Mouse (Mus musculus): ENCODE results near the gene Pxmp2. TPM values are rescaled to one million over a fixed set of nuclear protein-coding genes. Genes with fewer than 3 reads are reported as not detected.

Pxmp2 gene
- 18.6 and 39.4 TPM in 2 replicates for total RNA-seq (2021)
- long read RNA-seq, experiment 1, transcript Pxmp2-201 (5 exons, 1,041 nt) = major isoform, 20 of 22 reads
- long read RNA-seq, experiment 1, partial matches to known transcripts = 0 of 22 reads
- long read RNA-seq, experiment 1, other reads (novel, unspliced or antisense) = 1 of 22 reads
- long read RNA-seq, experiment 2, transcript Pxmp2-201 (5 exons, 1,041 nt) = major isoform, 38 of 42 reads
- long read RNA-seq, experiment 2, partial matches to known transcripts = 2 of 42 reads
- long read RNA-seq, experiment 2, other reads (novel, unspliced or antisense) = 2 of 42 reads

DNA sequence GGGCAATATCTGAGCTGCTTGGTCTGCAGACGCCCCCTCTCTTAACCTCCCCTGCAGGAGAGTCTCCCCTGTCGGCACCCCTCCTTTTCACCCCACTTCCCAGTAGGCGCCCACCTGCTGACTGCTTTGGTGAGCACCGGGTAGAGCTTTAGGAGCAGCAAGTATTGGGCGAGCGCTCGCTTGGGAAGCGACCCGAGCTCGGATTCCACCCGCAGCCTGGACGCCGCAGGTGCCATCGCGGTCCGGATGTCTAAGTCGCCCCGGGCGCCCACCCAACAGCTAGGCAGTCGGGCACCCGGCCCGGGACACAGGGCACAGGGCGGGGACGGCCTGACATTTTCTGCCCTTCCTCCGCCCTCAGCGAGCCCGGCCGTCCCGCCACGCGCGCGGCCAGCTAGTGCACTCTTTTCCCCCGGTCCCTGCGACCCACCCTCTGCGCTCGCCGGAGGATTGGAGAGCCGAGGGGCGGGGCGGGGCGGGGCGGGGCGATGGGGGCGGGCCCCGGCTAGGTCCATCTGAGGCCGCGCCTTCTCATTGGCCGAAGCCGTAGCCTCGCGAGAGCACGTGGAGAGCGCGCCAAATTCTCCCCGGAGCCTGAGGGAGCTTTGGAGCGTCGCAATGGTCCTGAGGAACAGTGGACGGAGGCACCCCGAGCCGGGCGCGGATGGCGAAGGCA is at the start of gene Pxmp2, which contains the start of gene Pole:
Gene Pxmp2 (minus strand): TSS at position 417 of the 676 bp plus-strand sequence.
Gene Pole (plus strand): TSS at position 537 of the 676 bp plus-strand sequence.
- peak; percentile 96 for DNase-seq

GRCm38 (mm10) chr5:110330508-110330907 is 44.5 kb upstream of the Pxmp2 start:
- no peak for DNase-seq

DNA sequence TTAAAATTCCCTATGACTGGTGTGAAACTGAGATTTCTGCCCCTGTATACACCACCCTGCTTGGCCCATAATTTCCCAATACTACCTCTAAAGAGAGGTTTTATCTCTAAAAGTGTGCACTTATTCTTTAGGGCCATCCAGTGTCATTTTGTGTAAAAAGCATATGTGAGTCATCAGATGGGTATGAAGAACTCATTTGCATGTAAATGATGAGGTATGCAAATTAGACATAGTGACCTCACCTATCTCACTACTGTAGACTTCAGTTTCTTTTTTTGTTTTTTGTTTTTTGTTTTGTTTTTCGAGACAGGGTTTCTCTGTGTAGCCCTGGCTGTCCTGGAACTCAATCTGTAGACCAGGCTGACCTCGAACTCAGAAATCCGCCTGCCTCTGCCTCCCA is 27.1 kb upstream of the Pxmp2 start:
- no peak for DNase-seq

DNA sequence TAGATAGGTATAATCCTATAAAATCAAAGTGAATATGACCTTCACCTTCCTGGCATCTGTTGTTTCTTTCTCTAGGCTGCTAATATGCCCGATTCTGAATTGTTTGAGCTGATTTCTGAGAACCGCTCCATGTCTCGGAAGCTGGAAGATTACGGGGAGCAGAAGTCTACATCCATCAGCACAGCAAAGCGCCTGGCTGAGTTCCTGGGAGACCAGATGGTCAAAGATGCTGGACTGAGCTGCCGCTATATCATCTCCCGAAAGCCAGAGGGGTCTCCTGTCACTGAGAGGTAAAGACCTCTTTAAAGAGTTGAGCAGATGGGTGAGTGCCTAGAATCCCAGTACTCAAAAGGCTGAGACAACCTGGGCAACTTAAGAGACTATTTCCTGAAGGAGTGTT is 22.9 kb upstream of the Pxmp2 start:
- DNase-seq = no peak

- DNase-seq = no peak
These were observed 14.6 kb upstream of the Pxmp2 start for GRCm38 (mm10) chr5:110300591-110300990.

- no peak for DNase-seq
These were observed 10.7 kb upstream of the Pxmp2 start for GRCm38 (mm10) chr5:110296637-110297036.

DNA sequence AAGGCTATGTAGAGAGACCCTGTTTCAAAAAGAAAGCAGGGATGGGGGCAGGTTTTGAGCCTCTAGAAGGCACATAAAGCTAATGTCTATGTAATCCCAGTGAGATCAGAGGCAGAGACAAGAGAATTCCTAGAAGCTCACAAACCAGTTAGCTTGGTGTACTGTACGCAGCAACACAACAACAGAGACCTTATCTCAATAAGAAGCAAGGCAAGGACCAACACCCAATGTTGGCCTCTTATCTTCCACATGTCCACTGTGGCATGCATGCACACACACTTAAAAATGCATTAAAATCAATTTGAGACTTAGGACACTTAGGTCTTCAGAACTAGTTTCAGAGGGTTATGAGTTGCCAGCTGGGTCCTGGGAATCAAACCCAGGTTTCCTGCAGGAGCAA is 5.7 kb upstream of the Pxmp2 start:
- DNase-seq = no peak

GRCm38 (mm10) chr5:110287084-110287475 is 1.1 kb upstream of the Pxmp2 start:
- DNase-seq = no peak

- DNase-seq = no peak
These were observed 579 bp upstream of the Pxmp2 start for GRCm38 (mm10) chr5:110286446-110287083.

- DNase-seq = peak; percentile 13
These were observed 830 bp downstream of the Pxmp2 start for GRCm38 (mm10) chr5:110285156-110285555.

GRCm38 (mm10) chr5:110284536-110284935 is 1.4 kb downstream of the Pxmp2 start:
- DNase-seq = peak; percentile 79

GRCm38 (mm10) chr5:110281984-110282383 is 4.0 kb downstream of the Pxmp2 start:
- no peak for DNase-seq

DNA sequence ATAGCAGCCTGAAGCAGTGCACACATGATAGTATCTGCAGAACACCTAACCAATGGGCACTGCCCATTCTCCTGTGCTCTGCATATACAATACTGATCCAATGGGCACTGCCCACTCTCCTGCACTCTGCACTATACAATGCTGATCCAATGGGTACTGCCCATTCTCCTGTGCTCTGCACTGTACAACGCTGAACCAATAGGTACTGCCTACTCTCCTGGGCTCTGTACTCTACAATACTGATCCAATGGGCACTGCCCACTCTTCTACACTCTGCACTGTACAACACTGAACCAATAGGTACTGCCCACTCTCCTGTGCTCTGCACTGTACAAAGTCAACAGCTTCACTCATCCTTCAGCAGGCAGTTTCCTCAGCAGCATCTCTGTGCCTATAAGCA is 9.1 kb downstream of the Pxmp2 start:
- DNase-seq = no peak

- no peak for DNase-seq
These were observed 9.6 kb downstream of the Pxmp2 start for GRCm38 (mm10) chr5:110276391-110276790.

DNA sequence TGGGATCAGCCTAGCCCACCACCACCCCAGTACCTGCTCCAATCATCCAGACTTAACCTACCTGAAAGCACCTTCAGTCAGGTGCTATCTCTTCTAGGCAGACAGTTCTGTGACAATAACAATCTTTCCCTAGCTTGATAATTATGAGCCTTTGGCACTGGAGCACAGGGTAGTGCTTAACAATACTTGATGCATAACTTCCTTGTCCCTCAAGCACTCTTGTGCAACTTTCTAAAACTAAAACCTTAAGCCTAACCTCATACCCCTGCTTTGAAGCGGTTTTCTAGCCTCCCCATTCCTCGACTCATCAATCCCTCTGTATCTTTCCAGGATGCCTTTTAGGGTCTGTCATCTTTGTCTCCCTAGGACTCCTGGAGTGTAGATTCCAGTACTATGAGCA is 11.1 kb downstream of the Pxmp2 start:
- no peak for DNase-seq

DNA sequence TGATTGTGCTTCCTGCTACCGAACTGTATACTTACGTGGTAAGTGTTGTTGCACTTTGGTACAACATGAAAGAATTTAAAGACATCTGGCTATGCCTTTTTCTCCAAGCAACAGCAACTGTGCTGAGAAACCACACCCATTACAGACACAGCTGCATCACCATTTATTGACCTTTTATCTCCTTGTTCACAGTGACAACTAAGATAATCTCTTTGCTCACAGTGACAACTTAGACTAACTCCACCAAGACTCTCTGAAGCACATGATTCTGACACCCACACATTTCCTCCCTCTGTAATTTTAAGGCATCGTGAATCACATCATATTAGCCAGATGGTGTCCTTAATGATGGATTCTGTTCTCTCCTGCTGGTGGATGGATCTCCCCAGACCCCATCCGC is 11.8 kb downstream of the Pxmp2 start:
- DNase-seq = no peak

- no peak for DNase-seq
These were observed 15.7 kb downstream of the Pxmp2 start for GRCm38 (mm10) chr5:110270242-110270641.

DNA sequence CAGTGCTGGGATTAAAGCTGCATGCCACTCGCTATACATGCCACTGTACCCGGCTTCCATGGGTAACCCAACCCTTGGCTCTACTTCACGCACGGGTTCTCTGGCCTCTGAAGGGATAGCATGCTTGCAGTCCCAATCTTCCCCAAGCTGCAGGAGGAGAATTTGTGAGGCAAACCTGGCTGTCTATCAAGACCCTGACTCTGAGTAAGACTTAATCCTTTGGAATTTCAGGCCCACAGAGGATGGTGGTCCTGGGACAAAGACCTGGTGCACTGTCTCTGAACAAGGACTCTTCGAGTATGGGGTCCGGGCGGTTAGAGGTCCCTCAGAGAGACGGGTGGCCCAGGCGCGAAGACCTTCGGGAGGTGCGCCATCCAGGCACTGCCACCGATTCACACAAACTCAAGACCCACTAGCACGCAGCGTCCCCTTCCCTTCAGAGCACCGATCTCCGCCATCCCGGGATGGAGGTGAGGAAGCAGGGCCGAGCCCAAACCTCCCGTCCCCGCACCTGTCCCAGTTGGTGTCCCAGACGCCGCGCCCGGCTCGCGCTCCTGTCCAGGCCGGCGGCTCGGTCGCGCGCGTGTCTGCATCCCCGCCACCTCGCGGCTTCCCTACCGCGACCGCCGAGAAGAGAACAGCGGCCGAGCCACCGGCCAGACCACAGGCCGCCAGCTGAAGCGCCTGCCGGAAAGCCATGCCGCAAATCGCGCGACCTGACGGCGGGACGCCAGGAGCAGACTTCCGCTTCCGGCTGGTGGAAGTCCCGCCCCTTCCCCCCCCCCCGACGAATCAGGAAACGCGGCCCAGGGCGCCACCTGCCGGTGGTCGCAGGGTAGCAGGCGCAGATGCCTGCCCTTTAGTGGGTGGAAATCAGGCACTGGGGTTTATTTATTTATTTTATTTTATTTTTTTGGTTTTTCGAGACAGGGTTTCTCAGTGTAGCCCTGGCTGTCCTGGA is 16.6 kb downstream of the Pxmp2 start, which contains the start of gene Pgam5:
Gene Pgam5 (minus strand): TSS at position 773 of the 961 bp plus-strand sequence.
- peak; percentile 96 for DNase-seq

DNA sequence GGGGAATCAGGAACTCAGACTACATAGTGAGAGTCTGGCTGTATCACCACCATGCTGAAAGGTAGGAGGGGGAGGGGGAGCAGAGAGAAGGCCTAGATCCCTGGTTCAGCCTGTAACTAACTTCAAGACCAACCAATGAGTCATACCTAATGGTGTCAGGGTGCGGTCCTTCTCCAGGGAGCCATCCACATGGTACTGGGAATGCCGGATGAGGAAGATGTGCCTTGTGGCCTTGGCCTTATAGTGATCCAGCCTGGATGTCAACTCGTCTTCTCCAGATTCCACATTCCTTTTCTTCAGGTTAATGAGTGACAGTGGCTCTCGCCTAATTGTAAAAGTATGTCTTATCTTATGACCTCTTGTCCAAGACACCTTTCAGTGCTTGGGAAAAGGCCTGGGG is 19.0 kb downstream of the Pxmp2 start:
- no peak for DNase-seq

- DNase-seq = no peak
These were observed 41.9 kb downstream of the Pxmp2 start for GRCm38 (mm10) chr5:110244091-110244490.

- DNase-seq = no peak
These were observed 53.6 kb downstream of the Pxmp2 start for GRCm38 (mm10) chr5:110232346-110232745.

GRCm38 (mm10) chr5:110231638-110232037 is 54.3 kb downstream of the Pxmp2 start:
- peak; percentile 32 for DNase-seq

All from adrenal gland, postnatal 14 days (tissue).